Mouse (Mus musculus) testis, adult 2 months (tissue): Measurements from ENCODE around the gene Slc35a2.

Experiments used
- CTCF ChIP-seq: fragments of 200-500 bp; IDR thresholded peaks from 2 replicates; pipeline ENCODE4 v1.5.1; 2012; ENCODE audit warnings: low read depth, mild to moderate bottlenecking, inconsistent platforms, low read length, moderate library complexity; ENCODE audit not compliant: control insufficient read depth, insufficient read depth, insufficient replicate concordance
- POLR2A ChIP-seq: fragments of 200-500 bp; IDR thresholded peaks from 2 replicates; pipeline ENCODE4 v1.6.1; 2012; ENCODE audit warnings: low read depth, mild to moderate bottlenecking, inconsistent platforms, low read length, moderate library complexity; ENCODE audit not compliant: control insufficient read depth

DNA sequence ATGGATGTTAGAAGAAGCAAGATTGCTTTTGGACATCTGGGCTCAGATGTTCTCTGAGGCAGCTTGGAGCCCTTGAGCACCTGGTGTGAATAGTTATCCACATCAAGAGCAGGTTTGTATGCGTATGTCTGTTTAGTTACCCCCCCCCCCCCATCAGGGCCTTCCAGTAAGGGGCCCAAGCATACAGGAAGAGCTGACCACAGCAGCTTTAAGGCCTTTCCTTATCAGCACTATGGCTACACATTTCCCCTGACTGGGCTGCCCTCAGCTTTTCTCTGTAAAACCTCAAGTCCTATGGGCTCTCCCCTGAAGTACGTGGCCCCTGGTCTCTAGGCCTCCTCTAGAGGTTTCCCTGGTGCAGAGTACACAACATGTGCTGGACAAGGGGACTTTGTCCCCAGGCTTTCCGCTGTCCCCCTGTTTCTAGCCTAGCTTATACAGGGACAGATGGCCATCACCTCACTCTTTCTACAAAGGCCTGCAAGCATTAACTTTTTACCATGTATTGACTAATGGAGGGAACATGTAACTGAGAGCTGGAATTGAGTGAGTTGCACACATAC lies 24.6 kb upstream of the Slc35a2 start:
- TF ChIP-seq CTCF (no peak), POLR2A (no peak)
